Mouse (Mus musculus): Measurements from ENCODE around the gene Eef1akmt3. TPM values are rescaled to one million over a fixed set of nuclear protein-coding genes. Genes with fewer than 3 reads are reported as not detected.
"Not testable (repeated sequence)": the region's sequence is repeated elsewhere in the genome, so short reads cannot be mapped to it uniquely, and the experiment has no call there.

Gene Eef1akmt3
- polyA plus RNA-seq, 1 experiment from 2014 or later: 0.14 TPM

- Histone ChIP-seq H3K4me1 (replicated peaks) (peaks cover 58% of the 10 kb centered on the region), H3K9me3 (replicated peaks) (no peaks in the 10 kb centered on the region), H3K4me3 (replicated peaks) (peak within 1 kb of the TSS; percentile 67), H3K4me2 (peak within 1 kb of the TSS; percentile 85), H3K27ac (replicated peaks) (peak within 1 kb of the TSS; percentile 66), H3K9ac (peak within 1 kb of the TSS; percentile 64), H3K36me3 (replicated peaks) (peaks cover 29% of the 10 kb centered on the region), H3K27me3 (no peaks in the 10 kb centered on the region)
- WGBS (ENCODE audit: insufficient replicate concordance): 1% methylated on average over 36 of the region's 36 CpGs
- ATAC-seq (ENCODE audit: insufficient read depth): peak; percentile 84
Measured at GRCm38 (mm10) chr10:127070190-127071121, 29.1 kb upstream of the Eef1akmt3 start, which contains the start of gene Tspan31. TSS of gene Tspan31 (minus strand) at chr10:127070264.

DNA sequence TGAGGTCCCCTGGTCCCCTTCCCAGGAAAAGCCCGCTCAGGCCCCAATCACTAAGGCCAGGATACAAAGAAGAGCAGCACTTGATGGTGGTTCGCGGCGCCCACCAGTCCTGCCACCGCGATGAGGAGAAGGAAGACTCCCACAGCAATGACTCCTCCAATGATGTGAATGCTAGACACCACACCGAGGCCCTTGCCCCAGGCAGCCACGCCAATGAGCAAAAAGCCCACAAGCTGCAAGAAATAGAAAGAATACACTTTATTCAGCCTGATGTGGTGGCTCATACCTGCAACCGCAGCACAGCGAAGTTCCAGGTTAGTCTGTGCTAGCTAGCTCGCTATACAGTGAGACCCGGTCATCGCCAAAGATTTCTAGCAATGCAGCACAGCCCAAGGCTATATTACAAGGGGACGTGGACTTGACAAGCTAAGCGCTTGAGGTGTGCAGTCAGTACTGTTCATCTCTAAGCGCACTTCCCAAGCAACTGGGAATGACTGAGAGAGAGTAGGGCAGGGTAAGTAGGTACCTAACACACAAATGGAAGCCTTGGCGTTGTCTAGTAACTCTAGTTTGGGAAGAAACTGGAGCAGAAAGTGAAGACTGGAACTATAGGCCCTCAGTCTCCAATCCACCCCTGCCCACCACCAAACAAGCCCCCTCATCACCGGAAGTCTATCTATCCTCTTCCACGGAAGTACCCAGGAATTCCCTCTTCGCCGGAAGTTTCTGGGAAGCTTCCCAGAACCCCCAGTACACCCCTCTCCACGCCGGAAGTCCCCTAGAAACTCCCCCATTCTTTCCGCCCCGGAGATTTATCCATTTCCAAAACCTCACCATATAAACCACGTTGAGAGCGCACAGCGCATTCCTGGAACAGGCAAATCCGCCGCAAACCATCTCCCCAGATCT, 28.2 kb upstream of the Eef1akmt3 start:
- Histone ChIP-seq H3K27me3 (no peaks in the 10 kb centered on the region), H3K4me3 (replicated peaks) (peak overlapping the region; percentile 67), H3K9ac (peak overlapping the region; percentile 60), H3K9me3 (replicated peaks) (no peaks in the 10 kb centered on the region), H3K36me3 (replicated peaks) (peaks cover 37% of the 10 kb centered on the region), H3K27ac (replicated peaks) (peak overlapping the region; percentile 66), H3K4me2 (peak overlapping the region; percentile 85), H3K4me1 (replicated peaks) (peaks cover 62% of the 10 kb centered on the region)
- ATAC-seq (ENCODE audit: insufficient read depth): peak; percentile 16; the same call in 1 of the 2 replicates
- WGBS (ENCODE audit: insufficient replicate concordance): 6% methylated on average over 30 of the region's 30 CpGs

- 41% methylated on average over 9 of the region's 9 CpGs for WGBS (ENCODE audit: insufficient replicate concordance)
- H3K27ac ChIP-seq (replicated peaks): peak overlapping the region; percentile 66
- no peak for ATAC-seq (ENCODE audit: insufficient read depth)
- peaks cover 37% of the 10 kb centered on the region for H3K36me3 ChIP-seq (replicated peaks)
- H3K9ac ChIP-seq: no peak overlapping the region
- H3K9me3 ChIP-seq (replicated peaks): no peaks in the 10 kb centered on the region
- H3K4me1 ChIP-seq (replicated peaks): peaks cover 72% of the 10 kb centered on the region
- H3K4me3 ChIP-seq (replicated peaks): peak overlapping the region; percentile 67
- H3K27me3 ChIP-seq: no peaks in the 10 kb centered on the region
- peak overlapping the region; percentile 85 for H3K4me2 ChIP-seq
Measured at GRCm38 (mm10) chr10:127068360-127069038, 27.2 kb upstream of the Eef1akmt3 start.

DNA sequence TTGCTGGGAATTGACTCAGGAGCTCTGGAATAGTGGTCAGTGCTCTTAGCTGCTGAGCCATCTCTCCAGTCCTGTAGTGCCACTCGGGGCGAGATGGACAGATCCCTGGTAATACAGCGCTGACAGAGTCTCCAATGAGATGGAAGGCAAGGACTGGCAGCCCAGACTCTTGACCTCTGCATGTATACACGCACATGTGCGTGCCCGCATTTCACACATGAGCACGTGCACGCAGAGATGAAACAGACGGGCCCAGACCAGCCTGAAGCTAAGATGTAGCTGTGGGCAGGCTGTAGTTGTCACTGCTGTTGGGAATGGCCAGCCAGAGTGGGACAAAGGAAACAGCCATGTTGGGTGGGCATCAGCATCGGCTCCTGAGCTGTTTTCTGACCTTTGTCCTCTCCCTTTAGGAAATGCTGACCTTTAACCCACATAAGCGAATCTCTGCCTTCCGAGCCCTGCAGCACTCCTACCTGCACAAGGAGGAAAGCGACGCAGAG, 25.3 kb upstream of the Eef1akmt3 start:
- Histone ChIP-seq H3K27ac (replicated peaks) (0 out of 2 replicates have a peak overlapping the region, but pooled peaks have one; percentile 0), H3K27me3 (peaks cover 12% of the 10 kb centered on the region), H3K4me2 (peak overlapping the region; percentile 17; the same call in 1 of the 2 replicates), H3K4me3 (replicated peaks) (no peak overlapping the region), H3K4me1 (replicated peaks) (peaks cover 86% of the 10 kb centered on the region), H3K9ac (no peak overlapping the region), H3K36me3 (replicated peaks) (peaks cover 37% of the 10 kb centered on the region), H3K9me3 (replicated peaks) (no peaks in the 10 kb centered on the region)
- 81% methylated on average over 14 of the region's 14 CpGs for WGBS (ENCODE audit: insufficient replicate concordance)
- no peak for ATAC-seq (ENCODE audit: insufficient read depth)

DNA sequence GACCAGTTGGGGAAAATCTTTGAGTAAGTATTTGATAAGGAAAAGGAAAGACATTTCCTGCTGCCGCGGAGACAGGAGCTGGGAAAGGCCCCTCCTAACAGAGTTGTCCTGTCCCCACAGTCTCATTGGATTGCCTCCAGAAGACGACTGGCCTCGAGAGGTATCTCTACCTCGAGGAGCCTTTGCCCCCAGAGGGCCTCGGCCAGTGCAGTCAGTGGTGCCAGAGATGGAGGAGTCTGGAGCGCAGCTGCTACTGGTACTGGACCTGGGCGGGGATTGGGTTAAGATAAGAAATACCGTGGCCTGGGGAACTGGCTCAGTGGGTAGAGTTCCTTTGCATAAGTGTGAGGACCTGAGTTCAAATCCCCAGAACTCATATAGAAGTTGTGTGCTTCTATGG, 24.7 kb upstream of the Eef1akmt3 start:
- Histone ChIP-seq H3K27ac (replicated peaks) (0 out of 2 replicates have a peak overlapping the region, but pooled peaks have one; percentile 25), H3K36me3 (replicated peaks) (peaks cover 37% of the 10 kb centered on the region), H3K27me3 (peaks cover 18% of the 10 kb centered on the region), H3K4me2 (peak overlapping the region; percentile 11; the same call in 1 of the 2 replicates), H3K4me3 (replicated peaks) (no peak overlapping the region), H3K4me1 (replicated peaks) (peaks cover 80% of the 10 kb centered on the region), H3K9ac (no peak overlapping the region), H3K9me3 (replicated peaks) (no peaks in the 10 kb centered on the region)
- 49% methylated on average over 9 of the region's 9 CpGs for WGBS (ENCODE audit: insufficient replicate concordance)
- no peak for ATAC-seq (ENCODE audit: insufficient read depth)

DNA sequence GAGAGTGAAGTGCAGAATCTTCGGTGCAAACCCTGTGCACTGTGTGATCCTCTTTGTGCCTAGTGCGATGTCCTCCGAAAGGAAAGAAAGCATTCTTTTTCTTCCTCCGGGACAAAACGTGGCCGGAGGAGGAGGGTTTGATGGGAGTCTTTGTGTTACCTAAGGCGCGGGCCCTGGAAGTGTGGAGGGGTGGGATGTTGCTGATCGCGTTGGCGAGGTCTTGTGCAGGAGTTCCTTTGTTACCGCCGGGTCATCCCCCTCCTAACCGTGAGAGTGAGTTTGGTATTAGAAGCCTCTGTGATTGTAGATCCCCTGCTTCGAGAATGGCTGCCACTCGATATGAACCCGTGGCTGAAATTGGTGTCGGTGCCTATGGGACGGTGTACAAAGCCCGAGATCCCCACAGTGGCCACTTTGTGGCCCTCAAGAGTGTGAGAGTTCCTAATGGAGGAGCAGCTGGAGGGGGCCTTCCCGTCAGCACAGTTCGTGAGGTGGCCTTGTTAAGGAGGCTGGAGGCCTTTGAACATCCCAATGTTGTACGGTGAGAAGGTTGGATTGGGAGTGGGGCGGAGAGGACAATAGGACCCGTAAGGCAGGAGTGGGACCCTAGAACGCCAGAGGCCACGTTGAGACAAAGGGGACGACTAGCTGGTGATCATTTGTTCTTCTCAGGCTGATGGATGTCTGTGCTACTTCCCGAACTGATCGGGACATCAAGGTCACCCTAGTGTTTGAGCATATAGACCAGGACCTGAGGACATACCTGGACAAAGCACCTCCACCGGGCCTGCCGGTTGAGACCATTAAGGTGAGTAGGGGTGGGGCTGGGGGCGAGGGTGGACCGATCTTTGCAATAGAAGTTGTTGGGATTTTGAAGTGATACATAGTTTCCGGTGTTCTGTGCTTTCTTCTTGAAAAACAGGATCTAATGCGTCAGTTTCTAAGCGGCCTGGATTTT, 22.9 kb upstream of the Eef1akmt3 start:
- Histone ChIP-seq H3K36me3 (replicated peaks) (peaks cover 37% of the 10 kb centered on the region), H3K4me1 (replicated peaks) (peaks cover 80% of the 10 kb centered on the region), H3K27me3 (peaks cover 36% of the 10 kb centered on the region), H3K4me3 (replicated peaks) (peak overlapping the region; percentile 71), H3K9ac (peak overlapping the region; percentile 73), H3K9me3 (replicated peaks) (no peaks in the 10 kb centered on the region), H3K27ac (replicated peaks) (peak overlapping the region; percentile 73), H3K4me2 (peak overlapping the region; percentile 94)
- ATAC-seq (ENCODE audit: insufficient read depth): no peak
- WGBS (ENCODE audit: insufficient replicate concordance): 12% methylated on average over 37 of the region's 37 CpGs

GRCm38 (mm10) chr10:127063239-127063872, 22.0 kb upstream of the Eef1akmt3 start, which contains the start of gene Cdk4:
TSS of gene Cdk4 (plus strand) at chr10:127063534.
- Histone ChIP-seq H3K4me2 (peak within 1 kb of the TSS; percentile 94), H3K27ac (replicated peaks) (peak within 1 kb of the TSS; percentile 73), H3K4me3 (replicated peaks) (peak within 1 kb of the TSS; percentile 71), H3K4me1 (replicated peaks) (peaks cover 79% of the 10 kb centered on the region), H3K9ac (peak within 1 kb of the TSS; percentile 73), H3K36me3 (replicated peaks) (peaks cover 37% of the 10 kb centered on the region), H3K27me3 (peaks cover 44% of the 10 kb centered on the region), H3K9me3 (replicated peaks) (no peaks in the 10 kb centered on the region)
- WGBS (ENCODE audit: insufficient replicate concordance): under 1% methylated on average over 46 of the region's 46 CpGs
- peak; percentile 86 for ATAC-seq (ENCODE audit: insufficient read depth)

GRCm38 (mm10) chr10:127062503-127062902, 21.2 kb upstream of the Eef1akmt3 start:
- H3K4me2 ChIP-seq: peak overlapping the region; percentile 94
- peaks cover 28% of the 10 kb centered on the region for H3K36me3 ChIP-seq (replicated peaks)
- H3K4me1 ChIP-seq (replicated peaks): peaks cover 70% of the 10 kb centered on the region
- ATAC-seq (ENCODE audit: insufficient read depth): no peak
- peaks cover 53% of the 10 kb centered on the region for H3K27me3 ChIP-seq
- H3K9ac ChIP-seq: no peak overlapping the region
- peak overlapping the region; percentile 71; the same call in 1 of the 2 replicates for H3K4me3 ChIP-seq (replicated peaks)
- H3K27ac ChIP-seq (replicated peaks): no peak overlapping the region
- WGBS (ENCODE audit: insufficient replicate concordance): 64% methylated on average over 5 of the region's 5 CpGs
- no peaks in the 10 kb centered on the region for H3K9me3 ChIP-seq (replicated peaks)

- 64% methylated on average over 4 of the region's 4 CpGs for WGBS (ENCODE audit: insufficient replicate concordance)
- Histone ChIP-seq H3K4me1 (replicated peaks) (peaks cover 68% of the 10 kb centered on the region), H3K36me3 (replicated peaks) (peaks cover 24% of the 10 kb centered on the region), H3K27me3 (peaks cover 57% of the 10 kb centered on the region)
- not testable (repeated sequence) for ATAC-seq (ENCODE audit: insufficient read depth); H3K9ac ChIP-seq; H3K4me3 ChIP-seq (replicated peaks); H3K4me2 ChIP-seq; H3K9me3 ChIP-seq (replicated peaks); H3K27ac ChIP-seq (replicated peaks)
Measured at GRCm38 (mm10) chr10:127062101-127062500, 20.8 kb upstream of the Eef1akmt3 start.

Data from liver, embryonic 15.5 days (tissue).